Comparison of ENCODE assay signal across 28 mouse cellular contexts in genomic region chr3:128608694-128609093, GRCm38 (mm10).
A peak's percentile ranks its signal among the peaks of the same experiment; 100 is the strongest.
DNase-seq lines count a peak whose midpoint lies in the region; ATAC-seq lines count a peak whose summit lies in the region.
"Had no signal": no experiment of that assay in that cellular context is flagged by ENCODE, and none has a peak within 500 bp of the region (broad histone marks: within the 10 kb centered on the region; RNA-seq: fewer than 3 reads in every experiment).

No protein-coding gene starts in this region.

- no peaks in the 10 kb centered on the region for H3K9me3 ChIP-seq in heart, embryonic 15.5 days (replicated peaks)
- H3K9me3 ChIP-seq: embryonic facial prominence, embryonic 13.5 days; forebrain, embryonic 10.5 days; heart, embryonic 13.5 days; intestine, embryonic 15.5 days; limb, embryonic 12.5 days; liver, embryonic 15.5 days; stomach, embryonic 15.5 days had no signal

- DNase-seq in adrenal gland, adult (ENCODE audit: inconsistent age in 2 of 2, low spot score in 1 of 2), result peak; percentile 7 to 79
- DNase-seq in adrenal gland, postnatal 25 days, result no peak
- DNase-seq in heart, adult 11 months, result no peak
- peak; percentile 8 for DNase-seq in 416B (ENCODE audit: low read depth)
- peak; percentile 10 for DNase-seq in adrenal gland, postnatal 10 days
- no peak for DNase-seq in right cerebral cortex, postnatal 36 days (ENCODE audit: low spot score in 2 of 2)
- DNase-seq in kidney, postnatal 10 days, result no peak
- DNase-seq: cerebellum, adult 18-20 months; cerebellum, postnatal 10 days; kidney, adult 8-10 months; lung, embryonic 14.5 days; lung, postnatal 14 days; midbrain, embryonic 14.5 days; retina, postnatal 1 day; right cerebral cortex, postnatal 14 days had no signal

- H3K27ac ChIP-seq in heart, embryonic 15.5 days, result no peak overlapping the region
- H3K27ac ChIP-seq: embryonic facial prominence, embryonic 13.5 days; forebrain, embryonic 10.5 days; heart, embryonic 13.5 days; hindbrain, postnatal 0 days; intestine, embryonic 15.5 days; kidney, postnatal 0 days; left cerebral cortex, adult 2 months; limb, embryonic 12.5 days; liver, embryonic 15.5 days; stomach, embryonic 15.5 days had no signal

- no peak overlapping the region for H3K4me3 ChIP-seq in heart, embryonic 15.5 days
- H3K4me3 ChIP-seq: embryonic facial prominence, embryonic 13.5 days; forebrain, embryonic 10.5 days; heart, embryonic 13.5 days; intestine, embryonic 15.5 days; left cerebral cortex, adult 2 months; limb, embryonic 12.5 days; liver, embryonic 15.5 days; stomach, embryonic 15.5 days had no signal

- H3K4me2 ChIP-seq in heart, embryonic 15.5 days, result no peak overlapping the region
- H3K4me2 ChIP-seq: embryonic facial prominence, embryonic 13.5 days; heart, embryonic 13.5 days; intestine, embryonic 15.5 days; limb, embryonic 12.5 days; liver, embryonic 15.5 days; lung, embryonic 14.5 days; stomach, embryonic 15.5 days had no signal

- peak; percentile 47; the same call in 1 of the 2 replicates for ATAC-seq in heart, embryonic 15.5 days (replicated peaks; ENCODE audit: insufficient number of reproducible peaks, insufficient read depth, low FRiP score, low read depth)
- ATAC-seq: CD4-positive, CD25-positive, alpha-beta regulatory T cell, adult 4 months; forebrain, embryonic 16.5 days; hindbrain, postnatal 0 days; intestine, embryonic 15.5 days had no signal

- no peaks in the 10 kb centered on the region for H3K4me1 ChIP-seq in heart, embryonic 15.5 days (replicated peaks)
- H3K4me1 ChIP-seq: embryonic facial prominence, embryonic 13.5 days; forebrain, embryonic 10.5 days; liver, embryonic 15.5 days; stomach, embryonic 15.5 days had no signal

- 35% methylated on average over 3 of the region's 3 CpGs for WGBS in heart, embryonic 15.5 days

- H3K9ac ChIP-seq in heart, embryonic 15.5 days, result no peak overlapping the region
- H3K9ac ChIP-seq: embryonic facial prominence, embryonic 13.5 days; heart, embryonic 13.5 days; intestine, embryonic 15.5 days; limb, embryonic 12.5 days; liver, embryonic 15.5 days; lung, embryonic 14.5 days; stomach, embryonic 15.5 days had no signal

- no peaks in the 10 kb centered on the region for H3K27me3 ChIP-seq in heart, embryonic 15.5 days
- H3K27me3 ChIP-seq: heart, embryonic 13.5 days; intestine, embryonic 15.5 days; liver, embryonic 15.5 days; stomach, embryonic 15.5 days had no signal

- H3K36me3 ChIP-seq in heart, embryonic 15.5 days, result no peaks in the 10 kb centered on the region
- H3K36me3 ChIP-seq: embryonic facial prominence, embryonic 13.5 days; forebrain, embryonic 10.5 days; heart, embryonic 13.5 days; intestine, embryonic 15.5 days; limb, embryonic 12.5 days; liver, embryonic 15.5 days; stomach, embryonic 15.5 days had no signal

Comparison
In these comparisons a context has a peak if more than half of its experiments do, and no peak if none do; other contexts are left out.
1. DNase-seq: peak in adrenal gland, adult (2 of 2), 416B (single experiment) and adrenal gland, postnatal 10 days (single experiment); none in adrenal gland, postnatal 25 days (single experiment), heart, adult 11 months (single experiment), right cerebral cortex, postnatal 36 days (0 of 2) and kidney, postnatal 10 days (single experiment).